Mouse (Mus musculus) kidney, adult 11 months (tissue): ENCODE measurements around the gene Clec2i.
A peak's percentile ranks its signal among the peaks of the same experiment; 100 is the strongest.
"Not testable (repeated sequence)": the region's sequence is repeated elsewhere in the genome, so short reads cannot be mapped to it uniquely, and the experiment has no call there.

Source experiments
- DNase-seq: peaks from one replicate; pipeline ENCODE4 v3.0.0; 2022

Gene Clec2i

DNA sequence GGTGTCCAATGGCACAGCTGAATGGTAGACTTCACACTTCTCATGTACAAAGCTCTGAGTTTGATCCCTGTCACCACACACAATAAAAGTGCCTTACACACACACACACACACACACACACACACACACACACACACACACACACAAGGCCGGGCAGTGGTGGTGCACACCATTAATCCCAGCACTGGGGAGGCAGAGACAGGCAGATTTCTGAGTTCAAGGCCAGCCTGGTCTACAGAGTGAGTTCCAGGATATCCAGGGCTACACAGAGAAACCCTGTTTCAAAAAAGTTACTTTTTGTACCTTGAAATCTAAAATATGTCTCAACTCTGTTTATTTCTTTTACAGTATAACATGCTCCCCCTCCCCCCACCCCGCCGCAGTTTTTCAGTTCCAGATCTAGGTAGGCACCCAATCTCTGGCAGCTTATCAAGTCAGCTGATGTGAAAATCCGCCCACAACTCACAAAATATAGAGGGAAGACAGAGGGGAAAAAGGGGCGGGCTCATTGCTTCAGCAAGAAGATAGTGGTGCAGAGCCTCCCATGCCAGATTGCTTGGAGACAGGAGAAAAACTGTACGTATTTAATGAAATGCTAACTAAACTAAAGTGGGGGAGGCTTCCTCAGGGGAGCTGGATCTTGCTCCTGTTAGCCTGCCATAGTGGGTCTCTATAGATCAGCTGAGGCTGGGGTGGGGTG, at the start of gene Clec2i:
Clec2i (plus strand) TSS at position 498 of the 700 bp plus-strand sequence.
- not testable (repeated sequence) for DNase-seq

DNA sequence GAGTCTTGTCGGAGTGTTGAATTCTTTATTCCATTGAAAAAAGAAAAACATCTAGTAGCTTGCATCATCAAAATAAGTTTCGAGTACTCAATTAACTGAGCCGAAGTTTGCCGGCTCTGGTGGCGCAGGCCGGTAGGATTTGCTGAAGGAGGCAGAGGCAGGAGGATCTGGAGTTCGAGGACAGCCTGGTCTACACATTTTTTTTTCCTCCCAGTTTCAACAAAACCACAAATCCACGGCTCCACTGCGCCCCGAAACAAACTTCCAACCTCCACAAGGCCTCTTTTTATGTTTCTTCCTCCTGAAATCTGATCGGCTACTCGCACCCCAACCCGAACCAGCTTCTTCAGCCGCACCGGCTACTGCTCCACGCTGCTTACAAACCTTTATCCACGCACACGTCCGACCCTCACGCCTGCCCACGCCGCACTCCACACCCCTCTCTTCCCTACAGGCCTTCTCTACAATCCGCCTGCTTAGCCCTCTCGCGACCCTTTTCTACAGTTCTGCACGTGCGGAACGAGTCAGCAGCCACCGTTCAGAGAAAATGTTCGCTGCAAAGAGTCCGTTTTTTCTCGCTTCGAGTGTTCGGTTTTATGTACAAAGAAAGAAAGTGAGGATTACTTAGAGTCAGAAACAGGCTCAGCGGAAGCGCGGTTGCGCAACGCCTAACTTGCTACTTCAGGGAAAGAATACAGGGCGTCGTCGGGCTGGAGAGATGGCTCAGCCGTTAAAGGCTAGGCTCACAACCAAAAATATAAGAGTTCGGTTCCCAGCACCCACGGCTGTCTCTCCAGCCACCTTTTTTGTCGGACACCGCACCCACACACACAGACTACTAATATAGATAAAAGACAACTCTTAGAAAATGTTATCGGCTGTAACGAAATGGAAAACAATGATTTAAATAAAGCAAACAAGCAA, 48.8 kb upstream of the Clec2i start:
- peak; percentile 88 for DNase-seq

DNA sequence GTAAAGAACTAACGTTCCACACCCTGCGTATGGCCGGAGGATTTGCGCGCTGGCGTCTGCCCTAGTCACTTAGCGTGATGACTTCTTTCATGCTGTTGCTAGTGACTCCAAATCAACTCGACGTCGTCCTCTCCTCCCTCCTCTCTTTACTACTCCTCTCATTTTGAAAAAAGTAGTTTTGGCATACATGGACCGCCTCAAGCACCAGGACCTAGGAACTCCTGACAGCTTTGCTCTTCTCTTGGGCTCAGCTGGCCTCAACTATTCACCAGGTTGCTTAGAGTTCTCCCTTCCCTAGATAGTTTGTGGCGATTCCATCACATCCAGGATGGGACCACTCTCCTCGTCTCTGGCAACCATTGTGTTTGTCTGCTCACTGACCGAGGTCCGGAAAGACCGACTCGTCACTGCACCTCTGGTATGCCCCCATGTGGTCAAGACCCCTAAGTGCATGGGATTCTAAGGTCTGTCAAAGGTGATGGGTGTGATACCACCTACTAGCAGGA, 48.1 kb upstream of the Clec2i start:
- DNase-seq, result peak; percentile 86

DNA sequence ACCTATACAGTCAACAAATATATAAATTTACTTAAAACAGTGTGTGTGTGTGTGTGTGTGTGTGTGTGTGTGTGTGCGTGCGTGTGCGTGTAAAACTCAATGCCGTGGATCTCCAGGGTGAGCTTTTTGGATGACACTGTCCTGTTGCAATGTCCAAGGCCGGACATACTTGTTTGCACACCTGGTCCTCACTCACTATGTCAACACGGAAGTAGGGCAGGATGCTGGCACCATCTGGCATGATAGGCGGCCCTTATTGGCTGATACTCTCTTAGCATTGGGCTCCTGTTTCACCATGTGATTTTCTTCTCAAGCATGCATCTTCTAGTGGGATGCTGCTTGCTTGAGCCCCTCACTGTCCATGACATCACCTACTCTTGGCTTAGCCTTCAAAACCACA, 47.5 kb upstream of the Clec2i start:
- no peak for DNase-seq

DNA sequence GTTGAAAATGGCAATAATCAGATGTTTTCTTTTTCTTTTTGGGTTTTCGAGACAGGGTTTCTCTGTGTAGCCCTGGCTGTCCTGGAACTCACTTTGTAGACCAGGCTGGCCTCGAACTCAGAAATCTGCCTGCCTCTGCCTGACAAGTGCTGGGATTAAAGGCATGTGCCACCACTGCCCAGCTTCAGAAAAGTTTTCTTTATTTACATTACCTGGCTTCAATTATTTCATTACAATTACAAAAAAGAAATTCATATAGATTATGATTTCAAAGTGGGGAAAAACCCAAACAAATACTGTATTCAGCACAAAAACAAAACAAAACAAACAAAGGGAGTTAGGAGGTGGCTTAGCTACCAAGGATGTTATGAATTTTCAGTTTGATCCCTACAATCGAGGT, 46.7 kb upstream of the Clec2i start:
- not testable (repeated sequence) for DNase-seq

DNA sequence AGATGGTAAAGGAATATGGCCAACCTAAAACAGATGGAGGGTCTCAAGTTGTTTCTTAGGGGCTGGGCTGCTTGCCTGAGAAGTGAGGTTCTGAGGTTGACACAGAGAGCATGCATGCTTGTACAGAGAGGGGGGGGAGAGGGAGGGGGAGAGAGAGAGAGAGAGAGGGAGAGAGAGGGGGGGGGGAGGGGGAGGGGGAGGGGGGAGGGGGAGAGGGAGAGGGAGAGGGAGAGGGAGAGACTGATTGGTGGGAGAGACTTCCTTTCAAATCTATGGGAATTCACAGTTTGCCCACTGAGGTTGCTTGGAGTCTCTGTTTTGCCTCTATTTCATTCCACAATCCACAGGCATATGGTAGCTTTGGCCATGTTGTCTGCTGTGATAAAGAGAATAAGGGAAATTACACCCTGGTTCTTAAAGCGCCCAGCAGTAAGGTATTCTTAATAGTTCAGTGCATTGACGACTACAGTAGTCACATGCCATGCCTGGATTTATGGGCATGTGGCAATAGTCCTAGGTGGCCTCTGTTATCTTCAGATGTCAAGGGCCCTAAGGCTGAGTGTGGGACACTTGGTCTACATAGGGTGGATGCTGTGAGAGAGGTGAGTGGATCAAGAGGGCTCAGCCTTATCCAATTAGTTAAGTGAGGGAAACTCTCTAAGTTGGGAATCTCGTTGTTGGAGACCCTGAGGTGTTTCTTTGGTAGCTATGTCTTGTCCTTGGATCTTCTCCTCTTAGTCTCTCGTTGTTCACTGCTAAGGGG, 45.9 kb upstream of the Clec2i start:
- no peak for DNase-seq

DNA sequence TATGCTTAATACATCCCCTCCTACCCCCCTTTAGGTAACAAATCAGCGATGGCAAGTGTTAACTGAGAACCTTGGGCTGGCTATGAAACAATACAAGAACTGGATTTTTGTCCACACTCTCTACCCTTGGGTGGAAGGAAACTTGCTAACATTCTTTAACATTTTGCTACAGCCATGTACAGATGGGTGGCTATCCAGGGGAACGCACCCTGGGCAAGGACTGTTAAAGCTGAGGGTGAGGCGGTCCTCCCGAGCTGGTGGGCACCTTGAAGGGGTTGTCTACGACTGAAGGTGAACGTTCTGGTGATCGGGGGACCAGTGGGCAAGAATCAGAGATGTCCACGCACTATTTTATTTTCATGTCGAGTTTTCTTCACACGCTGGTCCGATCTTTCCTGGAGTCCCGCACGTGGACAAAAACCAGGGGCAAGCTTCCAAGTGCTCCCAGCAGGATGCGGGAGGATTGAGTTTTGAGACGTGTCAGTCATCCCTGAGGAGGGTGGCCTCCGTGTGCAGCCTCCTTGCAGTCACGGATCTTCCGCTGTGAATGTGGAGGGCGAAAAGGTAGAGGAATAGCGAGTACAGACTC, 44.9 kb upstream of the Clec2i start:
- no peak for DNase-seq

DNA sequence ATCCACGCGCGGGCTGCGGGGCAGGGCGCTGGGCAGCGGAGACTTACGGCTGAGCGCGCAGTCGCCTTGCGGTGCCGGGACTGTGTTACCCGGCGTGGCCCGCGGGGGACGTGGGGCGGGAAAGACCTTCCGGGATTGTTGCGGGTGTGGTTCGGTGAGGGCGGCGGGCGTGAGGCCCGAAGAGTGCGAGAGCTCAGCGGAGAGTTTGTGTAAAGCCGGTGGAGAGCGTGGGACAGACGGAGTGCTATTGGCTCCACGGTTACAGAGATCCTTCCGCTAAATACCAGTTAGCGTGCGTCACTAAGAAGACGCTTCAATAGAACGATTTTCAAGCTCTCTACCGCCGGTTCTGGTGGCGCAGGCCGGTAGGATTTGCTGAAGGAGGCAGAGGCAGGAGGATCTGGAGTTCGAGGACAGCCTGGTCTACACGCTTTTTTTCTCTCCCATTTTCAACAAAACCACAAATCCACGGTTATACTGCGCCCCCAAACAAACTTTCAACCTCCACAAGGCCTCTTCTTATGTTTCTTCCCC, 44.4 kb upstream of the Clec2i start:
- DNase-seq, result peak; percentile 90

DNA sequence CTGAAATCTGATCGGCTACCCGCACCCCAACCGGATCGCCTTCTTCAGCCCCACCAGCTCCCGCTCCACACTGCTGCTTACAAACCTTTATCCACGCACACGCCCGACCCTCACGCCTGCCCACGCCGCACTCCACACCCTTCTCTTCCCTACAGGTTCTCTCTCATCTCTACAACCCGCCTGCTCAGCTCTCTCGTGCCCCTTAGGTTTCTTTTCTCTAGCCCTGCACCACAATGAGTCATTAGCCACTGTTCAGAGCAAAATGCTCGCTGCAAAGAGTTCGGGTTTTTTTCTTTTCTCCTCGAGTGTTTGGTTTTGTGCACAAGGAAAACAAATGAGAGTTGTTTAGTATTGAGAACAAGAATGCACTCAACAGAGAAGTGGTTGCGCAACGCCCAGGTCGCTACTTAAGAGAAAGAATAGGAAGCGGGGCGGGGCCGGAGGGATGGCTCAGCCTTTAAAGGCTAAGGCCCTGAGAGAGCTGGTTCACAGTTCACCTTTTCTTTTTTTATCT, 43.9 kb upstream of the Clec2i start:
- peak; percentile 69 for DNase-seq

DNA sequence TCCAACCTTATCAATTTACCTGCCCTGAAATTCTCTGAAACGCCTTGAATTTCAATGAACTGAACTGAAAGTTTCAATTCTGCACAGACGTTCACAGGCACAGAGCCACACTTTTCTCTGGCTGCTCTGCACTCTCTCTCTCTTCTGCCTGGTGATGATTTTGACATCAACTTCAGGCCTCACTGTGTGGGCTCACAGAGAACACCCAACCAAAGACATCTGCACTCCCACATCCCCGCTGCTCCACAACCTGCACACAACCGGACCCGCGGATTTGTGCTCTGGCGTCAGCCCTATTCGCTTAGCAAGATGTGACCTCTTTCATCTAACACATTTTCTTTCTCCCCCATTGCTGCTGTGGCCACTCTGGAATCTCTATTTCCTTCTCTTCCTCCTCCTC, 43.3 kb upstream of the Clec2i start:
- no peak for DNase-seq

DNA sequence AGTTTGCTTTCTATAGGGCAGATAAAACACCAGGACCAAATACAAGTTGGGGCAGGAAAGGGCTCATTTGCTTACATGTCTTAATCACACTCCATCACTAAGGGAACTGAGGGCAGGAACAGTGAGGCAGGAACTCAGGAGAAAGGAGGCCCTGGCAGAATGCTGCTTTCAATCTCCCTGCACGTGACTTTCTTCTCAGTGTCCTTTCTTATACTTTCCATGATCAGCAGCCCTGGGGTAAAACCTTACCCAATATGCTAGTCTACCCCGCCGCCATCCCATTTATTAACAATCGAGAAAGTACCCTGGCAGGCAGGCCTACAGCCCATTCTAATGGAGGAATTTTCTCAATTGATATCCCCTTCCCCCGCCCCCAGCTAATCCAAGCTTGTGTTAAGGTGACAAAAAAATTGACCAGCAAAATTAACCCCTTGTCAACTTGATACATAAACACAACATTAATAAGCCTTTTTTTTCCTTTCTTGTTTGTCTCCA, 42.8 kb upstream of the Clec2i start:
- no peak for DNase-seq

DNA sequence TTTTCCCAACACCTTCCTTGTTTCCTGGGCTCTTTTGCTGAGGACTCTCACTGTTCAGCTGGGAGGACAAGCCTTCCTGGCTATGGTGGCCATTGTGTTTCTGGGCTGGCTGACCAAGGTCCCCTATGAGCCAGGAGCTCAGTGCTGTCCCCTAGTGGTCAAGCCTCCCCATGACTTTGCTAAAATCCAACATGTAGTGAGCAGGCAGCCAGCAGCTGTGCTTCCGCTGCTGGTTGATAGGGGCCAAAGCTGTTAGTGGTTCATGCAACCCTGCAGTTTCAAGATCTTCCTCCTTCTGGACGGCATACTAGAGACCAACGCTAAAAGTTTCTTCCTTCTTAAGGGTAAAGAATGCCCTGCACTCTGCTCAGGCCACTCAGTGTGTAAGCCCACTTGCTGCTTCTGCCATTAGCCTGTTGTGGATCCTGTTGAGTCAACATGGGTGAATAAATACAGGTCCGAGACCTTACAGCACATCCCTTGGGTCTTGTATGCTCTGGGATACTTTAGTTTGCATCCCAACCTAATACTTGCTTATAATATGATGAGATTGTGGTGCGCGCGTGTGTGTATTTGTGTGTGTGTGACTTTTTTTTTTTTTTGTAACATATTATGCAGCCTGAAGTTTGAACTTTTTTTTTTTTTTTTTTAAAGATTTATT, 41.9 kb upstream of the Clec2i start:
- DNase-seq, result peak; percentile 86

DNA sequence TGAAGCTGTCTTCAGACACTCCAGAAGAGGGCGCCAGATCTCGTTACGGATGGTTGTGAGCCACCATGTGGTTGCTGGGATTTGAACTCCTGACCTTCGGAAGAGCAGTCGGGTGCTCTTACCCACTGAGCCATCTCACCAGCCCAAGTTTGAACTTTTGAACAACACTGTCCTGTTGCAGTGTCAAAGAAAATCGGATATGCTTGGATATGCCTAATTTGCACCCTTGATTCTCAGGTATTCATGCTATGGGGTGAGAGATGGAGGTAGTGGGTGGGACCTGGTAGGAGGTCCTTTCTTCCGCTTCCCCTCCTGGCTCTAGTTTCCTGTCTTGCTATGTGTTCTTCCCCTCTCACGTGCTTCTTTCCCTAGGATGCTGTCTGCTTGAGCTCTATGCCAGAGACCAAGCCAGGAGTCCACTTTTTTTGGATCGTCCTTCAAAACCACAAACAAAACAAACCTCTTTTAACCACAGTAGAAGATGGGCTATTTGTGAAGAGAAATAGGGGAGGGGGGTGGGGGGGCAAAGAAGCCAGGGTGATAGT, 41.3 kb upstream of the Clec2i start:
- DNase-seq, result no peak

DNA sequence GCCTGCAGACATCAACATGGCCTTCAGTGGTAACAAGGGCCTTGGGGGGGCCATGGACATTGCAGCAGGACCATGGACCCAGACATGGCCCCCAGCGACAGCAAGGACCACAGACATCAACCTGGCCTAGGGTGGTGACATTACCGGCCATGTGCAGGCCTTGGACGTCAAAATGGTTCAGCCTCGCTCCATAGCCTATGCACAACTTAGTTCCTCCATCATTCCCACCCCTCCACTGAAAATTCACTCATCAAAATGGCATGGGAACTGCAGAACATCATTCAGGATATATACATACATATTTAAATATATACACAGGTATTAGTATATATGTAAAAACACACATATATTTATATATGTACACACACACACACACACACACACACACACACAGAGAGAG, 40.0 kb upstream of the Clec2i start:
- no peak for DNase-seq

DNA sequence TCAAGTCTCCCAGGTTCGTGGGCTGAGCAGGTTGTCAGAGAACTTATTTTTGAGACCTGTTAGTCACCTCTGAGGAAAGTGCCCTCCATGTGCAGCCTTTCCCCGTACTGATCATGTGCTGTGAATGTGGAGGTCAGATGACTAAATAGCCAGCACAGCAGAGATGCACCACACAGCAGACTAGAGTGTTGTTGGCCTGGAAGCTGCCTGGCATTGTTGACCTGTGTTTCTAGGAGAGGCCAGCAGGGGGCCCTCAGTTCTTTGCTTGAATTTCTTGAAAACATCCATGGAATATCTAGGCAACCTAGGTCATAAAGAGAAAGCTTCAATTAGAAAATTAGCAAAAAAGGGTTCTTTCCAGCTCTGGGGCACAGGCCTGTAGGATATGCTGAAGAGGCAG, 37.5 kb upstream of the Clec2i start:
- DNase-seq, result peak; percentile 52

DNA sequence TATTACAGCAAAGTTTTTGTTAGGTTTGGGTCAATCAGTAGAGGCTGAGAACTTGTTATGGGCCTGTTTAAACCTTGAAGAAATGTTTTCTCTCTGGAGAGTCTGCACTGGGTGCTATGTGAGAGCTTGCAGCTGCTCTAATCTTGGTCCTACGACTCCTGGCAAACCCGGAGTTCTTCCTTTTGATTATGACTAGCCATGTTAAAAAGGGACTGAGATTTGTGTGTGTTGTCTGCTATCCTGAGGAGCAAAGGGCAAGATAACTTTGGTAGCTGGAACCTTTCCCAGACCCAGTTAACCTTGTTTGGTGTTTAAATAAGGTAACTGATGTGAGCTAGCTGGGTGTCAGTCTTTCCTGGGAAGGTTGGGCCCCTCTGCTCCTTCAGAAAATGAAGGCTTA, 36.7 kb upstream of the Clec2i start:
- no peak for DNase-seq

DNA sequence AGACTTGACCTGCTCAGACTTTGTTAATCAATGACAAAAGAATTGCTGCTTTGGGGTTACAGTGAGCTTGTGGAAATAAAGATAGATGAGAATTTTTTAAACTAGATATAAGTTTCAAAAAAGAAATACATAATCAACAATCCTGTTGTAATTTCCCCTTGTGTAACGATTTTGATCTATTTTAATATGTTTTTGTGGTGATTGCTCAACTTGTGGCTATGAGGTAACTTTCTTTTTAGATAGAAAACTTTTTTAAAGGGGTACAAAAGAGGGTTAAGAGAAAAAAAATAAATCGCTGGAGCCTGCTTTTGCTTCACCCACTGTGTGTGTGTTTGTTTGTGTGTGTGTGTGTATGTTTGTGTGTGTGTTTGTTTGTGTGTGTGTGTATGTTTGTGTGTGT, 36.2 kb upstream of the Clec2i start:
- DNase-seq, result no peak

DNA sequence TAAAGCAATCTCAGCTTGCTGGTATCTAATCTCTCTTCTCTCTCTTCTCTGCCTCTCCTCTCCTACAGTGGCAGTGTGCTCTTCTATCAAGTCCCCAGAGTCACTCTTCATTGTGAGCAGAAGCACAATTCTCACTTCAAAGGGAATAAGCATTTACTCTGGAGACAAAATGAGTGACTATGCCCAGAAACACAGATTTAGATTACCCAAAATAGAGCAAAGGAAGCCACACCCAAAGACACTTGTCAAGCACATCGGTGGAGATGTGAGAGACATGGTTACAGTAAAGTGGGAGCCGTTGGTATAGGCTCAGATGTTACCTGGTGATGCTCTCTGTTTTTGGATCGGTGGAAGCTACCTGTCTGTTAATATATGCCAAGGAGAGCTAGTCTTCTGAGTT, 34.6 kb upstream of the Clec2i start:
- no peak for DNase-seq

DNA sequence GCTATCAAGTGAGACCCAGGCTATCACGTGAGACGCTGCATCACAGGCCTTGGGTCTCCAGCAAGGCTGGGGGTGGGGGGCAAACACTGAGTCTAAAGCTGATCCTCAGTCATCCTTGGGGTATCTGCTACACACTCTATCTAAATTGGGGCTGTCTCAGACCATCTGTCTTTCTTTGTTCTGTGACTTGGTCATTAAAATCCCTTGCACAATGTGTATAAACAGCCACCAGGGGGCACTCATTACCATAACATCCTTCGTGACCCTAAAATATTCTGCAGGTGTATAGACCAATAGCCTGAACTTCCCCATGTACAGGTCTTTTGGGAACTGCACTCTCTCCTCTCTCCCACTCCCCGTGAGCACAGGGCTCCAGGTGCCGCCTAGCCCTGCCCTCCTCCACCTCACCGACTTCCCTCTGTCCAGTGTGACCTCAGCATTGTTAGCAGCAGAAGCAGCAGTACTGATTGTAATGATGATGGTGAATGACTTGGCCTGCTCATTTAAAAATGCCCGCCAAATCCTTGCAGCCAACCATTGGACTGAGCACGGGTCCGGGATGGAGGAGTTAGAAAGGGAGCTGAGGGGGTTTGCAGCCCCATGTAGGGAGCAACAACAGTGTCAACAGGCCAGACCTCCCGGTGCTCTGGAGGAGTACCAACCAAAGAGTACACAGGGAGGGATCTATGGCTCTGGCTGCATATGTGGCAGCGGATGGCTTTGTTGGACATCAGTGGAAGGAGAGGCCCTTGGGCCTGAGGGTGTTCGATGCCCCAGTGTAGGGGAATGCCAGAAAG, 33.2 kb upstream of the Clec2i start:
- peak; percentile 62 for DNase-seq

DNA sequence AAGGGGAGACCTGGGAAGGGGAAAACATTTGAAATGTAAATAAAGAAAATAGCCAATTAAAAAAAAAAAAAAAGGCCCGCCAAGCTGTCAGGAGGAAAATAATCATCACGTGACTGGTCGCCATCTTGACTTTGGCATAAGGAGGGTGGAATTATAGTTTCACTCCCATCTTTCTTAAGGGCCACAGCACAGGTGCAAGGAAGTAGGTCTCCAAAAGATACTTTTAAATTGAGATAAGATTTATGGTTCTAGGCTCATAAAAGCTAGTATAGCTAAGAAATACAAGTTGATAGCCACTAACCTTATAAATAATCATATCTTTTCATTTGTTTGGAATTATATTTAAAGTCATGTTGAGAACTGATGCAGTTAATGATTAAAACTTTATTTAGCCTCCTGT, 32.5 kb upstream of the Clec2i start:
- DNase-seq, result no peak
